Mouse (Mus musculus) hindbrain, postnatal 0 days (tissue): ENCODE measurements at regions not wholly inside any gene's neighbourhood (a gene's known extent, or its start where the extent isn't known, plus 50 kb on each side); places are given as distances from the start of the nearest gene placed in this dataset.

Experiments
- ATAC-seq: fragments of 200-750 bp; cut with Nextera tagmentation; 2 replicates; pipeline ENCODE4 v1.8.0; 2017; ENCODE audit warnings: mild to moderate bottlenecking, moderate TSS enrichment, moderate library complexity
- DNase-seq: peaks from one replicate; pipeline ENCODE4 v3.0.0-alpha.2; 2015; ENCODE audit warnings: low spot score
- H3K27ac ChIP-seq: fragments of 300-500 bp; sonication (generic); 2 replicates; pipeline ENCODE4 v1.5.1; 2014; ENCODE audit warnings: mild to moderate bottlenecking
- H3K27me3 ChIP-seq: fragments of 300-500 bp; sonication (generic); 2 replicates; pipeline ENCODE4 v1.6.1; 2014; ENCODE audit warnings: low read length, mixed read lengths; ENCODE audit not compliant: insufficient read depth
- H3K36me3 ChIP-seq: fragments of 300-500 bp; sonication (generic); 2 replicates; pipeline ENCODE4 v1.6.1; 2014; ENCODE audit warnings: low read length, mixed read lengths; ENCODE audit not compliant: insufficient read depth
- H3K4me1 ChIP-seq: fragments of 300-500 bp; sonication (generic); 2 replicates; pipeline ENCODE4 v1.6.1; 2014; ENCODE audit warnings: antibody characterized with exemption, low read length, mixed read lengths; ENCODE audit not compliant: insufficient read depth
- H3K4me2 ChIP-seq: fragments of 300-500 bp; sonication (generic); 2 replicates; pipeline ENCODE4 v1.6.1; 2014; ENCODE audit warnings: low read depth, mild to moderate bottlenecking, low read length, moderate library complexity, mixed read lengths
- H3K4me3 ChIP-seq: fragments of 300-500 bp; sonication (generic); 2 replicates; pipeline ENCODE4 v1.5.1; 2014; ENCODE audit warnings: low read length
- H3K9ac ChIP-seq: fragments of 300-500 bp; sonication (generic); replicated peaks from 2 replicates; pipeline ENCODE4 v1.6.1; 2014; ENCODE audit warnings: mild to moderate bottlenecking, low read length, moderate library complexity, mixed read lengths
- H3K9me3 ChIP-seq: fragments of 300-500 bp; sonication (generic); 2 replicates; pipeline ENCODE4 v1.6.1; 2016; ENCODE audit warnings: low read length, mixed read lengths
- CTCF ChIP-seq: IDR thresholded peaks from 2 replicates; pipeline ENCODE4 v1.5.1; 2016; ENCODE audit warnings: antibody characterized with exemption, control low read depth, low read depth
- WGBS: fragments of 180-500 bp; shearing (Covaris S2); extraction: QIAGEN DNeasy Blood & Tissue Kit; methylation state at CpG from one replicate; pipeline ENCODE4 v1.1.7; 2014; 5-methylcytosine and 5-hydroxymethylcytosine counted together

DNA sequence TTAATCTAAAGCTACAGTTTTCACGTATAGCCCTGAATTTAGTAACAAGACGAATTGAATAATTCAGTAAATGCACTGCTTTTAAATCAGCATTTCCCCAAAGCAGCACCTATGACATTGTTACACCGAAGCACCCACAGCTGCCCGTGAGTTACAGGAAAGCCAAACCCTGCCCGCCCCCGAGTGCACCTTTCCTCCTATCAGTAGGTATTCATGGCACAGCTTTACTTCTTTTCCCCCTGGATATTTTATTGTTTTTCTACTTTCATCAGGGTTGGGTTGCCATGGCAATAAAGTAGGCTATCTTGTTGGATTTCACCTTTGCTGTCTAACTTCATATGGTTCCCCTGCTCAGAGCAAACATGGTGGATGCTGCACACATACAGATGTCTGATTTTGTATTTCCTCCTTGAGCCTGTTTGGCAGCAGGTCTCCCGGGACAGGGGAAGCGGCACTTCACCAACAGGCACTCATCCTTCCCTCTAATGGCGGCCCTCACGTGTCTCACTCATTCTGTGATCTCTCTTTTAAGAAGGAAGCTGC lies 273.5 kb downstream of the Amy2a5 start:
- H3K36me3 ChIP-seq, result no peaks in the 10 kb centered on the region
- ATAC-seq (0 out of 2 replicates have a peak, but pooled peaks have one; percentile 32), DNase-seq (peak; percentile 4)
- TF ChIP-seq CTCF, result no peak
- H3K4me3 ChIP-seq, result no peak overlapping the region
- H3K4me1 ChIP-seq, result no peaks in the 10 kb centered on the region
- H3K27me3 ChIP-seq, result no peaks in the 10 kb centered on the region
- H3K4me2 ChIP-seq, result no peak overlapping the region
- H3K27ac ChIP-seq, result no peak overlapping the region
- H3K9me3 ChIP-seq, result no peaks in the 10 kb centered on the region
- 68% methylated on average over 10 of the region's 10 CpGs for WGBS
- no peak overlapping the region for H3K9ac ChIP-seq

DNA sequence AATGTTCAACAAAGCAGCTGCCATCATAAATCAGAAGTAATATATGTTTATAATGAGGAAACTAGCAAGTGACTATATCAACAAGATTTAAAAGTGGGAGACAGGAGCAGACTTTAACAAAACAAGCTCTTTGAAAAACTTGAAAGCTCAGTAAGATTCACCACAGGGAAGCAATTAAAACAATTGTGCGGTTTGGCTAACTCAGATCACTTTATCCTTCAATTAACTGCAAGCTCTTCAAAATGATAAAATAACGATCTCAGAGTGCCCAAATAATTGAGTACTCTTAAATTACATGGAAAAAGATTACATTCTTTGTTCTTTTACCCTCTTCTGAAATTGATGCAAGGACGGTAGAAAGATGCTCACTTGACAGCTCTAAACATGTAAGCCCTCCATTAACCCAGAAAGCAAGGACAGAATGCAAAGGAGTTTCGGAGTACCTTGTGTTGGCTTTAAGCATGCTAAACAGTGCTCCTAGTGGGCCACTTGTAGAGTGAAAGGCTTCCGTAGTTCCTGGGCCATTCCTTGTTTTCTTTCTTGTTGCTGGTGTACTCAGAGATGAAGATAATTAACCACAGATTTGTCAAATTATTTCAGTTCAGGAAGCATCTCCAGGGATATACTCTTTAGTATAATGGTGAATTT lies 305.1 kb downstream of the Amy2a5 start:
- ATAC-seq (no peak), DNase-seq (no peak)
- Histone ChIP-seq H3K27me3 (no peaks in the 10 kb centered on the region), H3K4me3 (no peak overlapping the region), H3K9me3 (no peaks in the 10 kb centered on the region), H3K4me1 (no peaks in the 10 kb centered on the region), H3K27ac (no peak overlapping the region), H3K4me2 (no peak overlapping the region), H3K9ac (no peak overlapping the region), H3K36me3 (no peaks in the 10 kb centered on the region)
- 50% methylated on average over 5 of the region's 5 CpGs for WGBS
- TF ChIP-seq CTCF, result no peak

DNA sequence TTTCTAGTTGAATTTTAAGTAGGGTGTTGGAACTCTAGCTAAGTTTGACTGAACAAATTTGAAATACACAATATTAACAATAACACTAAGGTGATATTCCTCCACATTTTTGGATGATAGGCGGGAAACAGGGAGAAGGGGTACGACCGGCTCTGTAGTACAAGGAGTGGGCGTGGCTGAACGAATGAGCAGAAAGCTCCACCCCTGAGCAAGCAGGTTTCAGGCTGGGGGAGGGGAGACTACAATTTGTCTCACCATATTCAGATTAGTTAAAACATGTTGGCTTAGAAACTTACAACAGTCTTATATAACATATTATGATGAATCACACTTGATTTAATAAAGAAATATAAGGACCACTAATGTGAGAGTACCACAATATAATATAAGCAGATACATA lies 306.4 kb downstream of the Amy2a5 start:
- no peaks in the 10 kb centered on the region for H3K36me3 ChIP-seq
- H3K4me1 ChIP-seq, result no peaks in the 10 kb centered on the region
- DNase-seq (peak; percentile 25), ATAC-seq (no peak)
- H3K27ac ChIP-seq, result no peak overlapping the region
- no peak overlapping the region for H3K4me3 ChIP-seq
- H3K9ac ChIP-seq, result no peak overlapping the region
- H3K27me3 ChIP-seq, result no peaks in the 10 kb centered on the region
- H3K4me2 ChIP-seq, result peak overlapping the region; percentile 18; the same call in 1 of the 2 replicates
- no peaks in the 10 kb centered on the region for H3K9me3 ChIP-seq
- TF ChIP-seq CTCF, result no peak
- 12% methylated on average over 5 of the region's 5 CpGs for WGBS

- no peak overlapping the region for H3K9ac ChIP-seq
- no peak overlapping the region for H3K4me2 ChIP-seq
- H3K36me3 ChIP-seq, result no peaks in the 10 kb centered on the region
- peak; percentile 60 for TF ChIP-seq CTCF
- H3K27me3 ChIP-seq, result no peaks in the 10 kb centered on the region
- H3K9me3 ChIP-seq, result no peaks in the 10 kb centered on the region
- H3K4me3 ChIP-seq, result no peak overlapping the region
- ATAC-seq (no peak), DNase-seq (peak; percentile 68)
- 65% methylated on average over 4 of the region's 4 CpGs for WGBS
- H3K4me1 ChIP-seq, result no peaks in the 10 kb centered on the region
- no peak overlapping the region for H3K27ac ChIP-seq
Observed at GRCm38 (mm10) chr3:112942036-112942626, 316.5 kb downstream of the Amy2a5 start.
